Mouse (Mus musculus): ENCODE measurements around the gene Itgb2l.

Gene Itgb2l

GRCm38 (mm10) chr16:96425044-96425443, 18.4 kb downstream of the Itgb2l start:
- no peak for DNase-seq

- no peak for DNase-seq
Measured at GRCm38 (mm10) chr16:96408064-96408465, 35.4 kb downstream of the Itgb2l start.

GRCm38 (mm10) chr16:96406312-96406711, 37.1 kb downstream of the Itgb2l start:
- no peak for DNase-seq

- DNase-seq, result no peak
Measured at GRCm38 (mm10) chr16:96402294-96402693, 41.1 kb downstream of the Itgb2l start.

- DNase-seq, result no peak
Measured at GRCm38 (mm10) chr16:96400046-96400445, 43.4 kb downstream of the Itgb2l start.

GRCm38 (mm10) chr16:96398806-96399205, 44.6 kb downstream of the Itgb2l start:
- no peak for DNase-seq

GRCm38 (mm10) chr16:96396013-96396650, 47.3 kb downstream of the Itgb2l start:
- DNase-seq, result no peak

- no peak for DNase-seq
Measured at GRCm38 (mm10) chr16:96395516-96395915, 47.9 kb downstream of the Itgb2l start.

GRCm38 (mm10) chr16:96391070-96391469, 52.3 kb downstream of the Itgb2l start:
- DNase-seq, result no peak

GRCm38 (mm10) chr16:96388481-96388880, 54.9 kb downstream of the Itgb2l start:
- no peak for DNase-seq

GRCm38 (mm10) chr16:96387685-96388371, 55.6 kb downstream of the Itgb2l start:
- no peak for DNase-seq

- no peak for DNase-seq
Measured at GRCm38 (mm10) chr16:96384741-96385140, 58.7 kb downstream of the Itgb2l start.

- DNase-seq, result no peak
Measured at GRCm38 (mm10) chr16:96382496-96383181, 60.8 kb downstream of the Itgb2l start.

GRCm38 (mm10) chr16:96381435-96381834, 62.0 kb downstream of the Itgb2l start:
- no peak for DNase-seq

- no peak for DNase-seq
Measured at GRCm38 (mm10) chr16:96378111-96378510, 65.3 kb downstream of the Itgb2l start.

GRCm38 (mm10) chr16:96376342-96376741, 67.1 kb downstream of the Itgb2l start:
- no peak for DNase-seq

- DNase-seq, result no peak
Measured at GRCm38 (mm10) chr16:96375538-96375937, 67.9 kb downstream of the Itgb2l start.

GRCm38 (mm10) chr16:96372752-96373118, 70.7 kb downstream of the Itgb2l start:
- no peak for DNase-seq
